Mouse (Mus musculus): ENCODE data around the gene Acnat1.

GRCm38 (mm10) chr4:49520572-49521340, 47.0 kb upstream of the Acnat1 start, which contains the start of the genes Mrpl50 and Zfp189:
- TF ChIP-seq CTCF (IDR thresholded peaks at IDR 0.05; ENCODE audit: low read depth, low read length) (no peak), POLR2A (IDR thresholded peaks at IDR 0.05; ENCODE audit: insufficient read depth, low read length) (no peak)
